Mouse (Mus musculus) limb, embryonic 10.5 days (tissue): ENCODE data around the gene Myh7b. TPM values are rescaled to one million over a fixed set of nuclear protein-coding genes. Genes with fewer than 3 reads are reported as not detected.

Experiments
- DNase-seq: peaks from one replicate; pipeline ENCODE4 v3.0.0-alpha.2; 2017; ENCODE audit warnings: low spot score
- H3K27ac ChIP-seq: fragments of 300-500 bp; sonication (generic); 2 replicates; pipeline ENCODE4 v1.5.1; 2016; ENCODE audit warnings: mild to moderate bottlenecking
- H3K27me3 ChIP-seq: fragments of 300-500 bp; sonication (generic); 2 replicates; pipeline ENCODE4 v1.6.1; 2016; ENCODE audit warnings: low read depth, mild to moderate bottlenecking; ENCODE audit not compliant: poor library complexity, severe bottlenecking
- H3K36me3 ChIP-seq: fragments of 300-500 bp; sonication (generic); 2 replicates; pipeline ENCODE4 v1.6.1; 2016; ENCODE audit warnings: mild to moderate bottlenecking, moderate library complexity
- H3K4me1 ChIP-seq: fragments of 300-500 bp; sonication (generic); 2 replicates; pipeline ENCODE4 v1.6.1; 2016
- H3K4me3 ChIP-seq: fragments of 300-500 bp; sonication (generic); 2 replicates; pipeline ENCODE4 v1.5.1; 2016; ENCODE audit warnings: mild to moderate bottlenecking, moderate library complexity
- H3K9me3 ChIP-seq: fragments of 300-500 bp; sonication (generic); replicated peaks from 2 replicates; pipeline ENCODE4 v1.6.1; 2016; ENCODE audit warnings: mild to moderate bottlenecking
- WGBS: fragments of 180-500 bp; shearing (Covaris S2); methylation state at CpG from one replicate; pipeline ENCODE4 v1.1.7; 2016; 5-methylcytosine and 5-hydroxymethylcytosine counted together
- polyA plus RNA-seq: library from polyadenylated mRNA; unstranded; fragments of >200 nt; fragmentation: Nextera tagmentation; extraction: Ambion mirVana; gene quantifications from 2 replicates; pipeline ENCODE4 v1.2.1, GENCODE M21; 2016

The Myh7b gene
- polyA plus RNA-seq, 1 experiment from 2014 or later: 0.36 TPM

GRCm38 (mm10) chr2:155611834-155612550, 980 bp downstream of the Myh7b start:
- Histone ChIP-seq H3K27ac (no peak overlapping the region), H3K4me1 (peaks cover 12% of the 10 kb centered on the region), H3K4me3 (no peak overlapping the region), H3K36me3 (no peaks in the 10 kb centered on the region), H3K27me3 (peaks cover 14% of the 10 kb centered on the region), H3K9me3 (no peaks in the 10 kb centered on the region)
- no peak for DNase-seq
- 89% methylated on average over 9 of the region's 9 CpGs for WGBS

GRCm38 (mm10) chr2:155613326-155613755, 2.3 kb downstream of the Myh7b start:
- 4% methylated on average over 20 of the region's 20 CpGs for WGBS
- H3K27ac ChIP-seq: 0 out of 2 replicates have a peak overlapping the region, but pooled peaks have one; percentile 26

GRCm38 (mm10) chr2:155613953-155614352, 2.9 kb downstream of the Myh7b start:
- 63% methylated on average over 8 of the region's 8 CpGs for WGBS
- peaks cover 14% of the 10 kb centered on the region for H3K4me1 ChIP-seq

More at GRCm38 (mm10) chr2:155613326-155613755, 2.3 kb downstream of the Myh7b start:
- DNase-seq: peak; percentile 63
- H3K4me3 ChIP-seq: peak overlapping the region; percentile 45
- H3K27me3 ChIP-seq: peaks cover 14% of the 10 kb centered on the region
- H3K4me1 ChIP-seq: peaks cover 12% of the 10 kb centered on the region
- no peaks in the 10 kb centered on the region for H3K9me3 ChIP-seq
- no peaks in the 10 kb centered on the region for H3K36me3 ChIP-seq

GRCm38 (mm10) chr2:155616971-155617370, 6.0 kb downstream of the Myh7b start:
- no peak for DNase-seq
- H3K9me3 ChIP-seq: no peaks in the 10 kb centered on the region
- WGBS: 64% methylated on average over 6 of the region's 6 CpGs
- H3K4me3 ChIP-seq: no peak overlapping the region
- H3K27ac ChIP-seq: no peak overlapping the region
- H3K4me1 ChIP-seq: peaks cover 22% of the 10 kb centered on the region
- H3K27me3 ChIP-seq: peaks cover 26% of the 10 kb centered on the region
- H3K36me3 ChIP-seq: no peaks in the 10 kb centered on the region

More at GRCm38 (mm10) chr2:155613953-155614352, 2.9 kb downstream of the Myh7b start:
- Histone ChIP-seq H3K4me3 (peak overlapping the region; percentile 45), H3K36me3 (no peaks in the 10 kb centered on the region), H3K27me3 (peaks cover 14% of the 10 kb centered on the region), H3K27ac (no peak overlapping the region), H3K9me3 (no peaks in the 10 kb centered on the region)
- no peak for DNase-seq

- no peak overlapping the region for H3K27ac ChIP-seq
- peaks cover 30% of the 10 kb centered on the region for H3K27me3 ChIP-seq
- DNase-seq: peak; percentile 90
- H3K36me3 ChIP-seq: no peaks in the 10 kb centered on the region
- no peak overlapping the region for H3K4me3 ChIP-seq
- no peaks in the 10 kb centered on the region for H3K9me3 ChIP-seq
- 18% methylated on average over 8 of the region's 8 CpGs for WGBS
- peaks cover 16% of the 10 kb centered on the region for H3K4me1 ChIP-seq
Measured at GRCm38 (mm10) chr2:155619817-155620216, 8.8 kb downstream of the Myh7b start.

- WGBS: 25% methylated on average over 11 of the region's 11 CpGs
- H3K9me3 ChIP-seq: no peaks in the 10 kb centered on the region
- no peak overlapping the region for H3K4me3 ChIP-seq
- H3K27me3 ChIP-seq: peaks cover 55% of the 10 kb centered on the region
- no peaks in the 10 kb centered on the region for H3K36me3 ChIP-seq
- peaks cover 16% of the 10 kb centered on the region for H3K4me1 ChIP-seq
- DNase-seq: no peak
- no peak overlapping the region for H3K27ac ChIP-seq
Measured at GRCm38 (mm10) chr2:155622606-155623005, 11.6 kb downstream of the Myh7b start.

- H3K4me3 ChIP-seq: no peak overlapping the region
- no peak for DNase-seq
- H3K4me1 ChIP-seq: peaks cover 17% of the 10 kb centered on the region
- H3K9me3 ChIP-seq: no peaks in the 10 kb centered on the region
- WGBS: 88% methylated on average over 6 of the region's 6 CpGs
- H3K36me3 ChIP-seq: no peaks in the 10 kb centered on the region
- H3K27ac ChIP-seq: no peak overlapping the region
- H3K27me3 ChIP-seq: peaks cover 69% of the 10 kb centered on the region
Measured at GRCm38 (mm10) chr2:155623996-155624395, 13.0 kb downstream of the Myh7b start.

GRCm38 (mm10) chr2:155624730-155625129, 13.7 kb downstream of the Myh7b start:
- H3K36me3 ChIP-seq: no peaks in the 10 kb centered on the region
- H3K4me3 ChIP-seq: no peak overlapping the region
- WGBS: 46% methylated on average over 10 of the region's 10 CpGs
- H3K4me1 ChIP-seq: peaks cover 21% of the 10 kb centered on the region
- H3K27ac ChIP-seq: no peak overlapping the region
- no peaks in the 10 kb centered on the region for H3K9me3 ChIP-seq
- H3K27me3 ChIP-seq: peaks cover 77% of the 10 kb centered on the region
- DNase-seq: no peak

GRCm38 (mm10) chr2:155626277-155626676, 15.3 kb downstream of the Myh7b start:
- no peaks in the 10 kb centered on the region for H3K9me3 ChIP-seq
- peaks cover 6% of the 10 kb centered on the region for H3K36me3 ChIP-seq
- H3K27ac ChIP-seq: no peak overlapping the region
- peaks cover 84% of the 10 kb centered on the region for H3K27me3 ChIP-seq
- no peak overlapping the region for H3K4me3 ChIP-seq
- WGBS: 48% methylated on average over 15 of the region's 15 CpGs
- H3K4me1 ChIP-seq: peaks cover 30% of the 10 kb centered on the region
- no peak for DNase-seq

GRCm38 (mm10) chr2:155627030-155627738, 16.2 kb downstream of the Myh7b start:
- no peak overlapping the region for H3K27ac ChIP-seq
- DNase-seq: peak; percentile 87
- H3K4me1 ChIP-seq: peaks cover 35% of the 10 kb centered on the region

GRCm38 (mm10) chr2:155628112-155628511, 17.1 kb downstream of the Myh7b start:
- no peak overlapping the region for H3K4me3 ChIP-seq
- no peak for DNase-seq
- 77% methylated on average over 9 of the region's 9 CpGs for WGBS
- H3K36me3 ChIP-seq: peaks cover 24% of the 10 kb centered on the region
- peaks cover 86% of the 10 kb centered on the region for H3K27me3 ChIP-seq
- no peak overlapping the region for H3K27ac ChIP-seq
- H3K9me3 ChIP-seq: no peaks in the 10 kb centered on the region
- H3K4me1 ChIP-seq: peaks cover 31% of the 10 kb centered on the region

More at GRCm38 (mm10) chr2:155627030-155627738, 16.2 kb downstream of the Myh7b start:
- Histone ChIP-seq H3K27me3 (peaks cover 86% of the 10 kb centered on the region), H3K36me3 (peaks cover 15% of the 10 kb centered on the region), H3K9me3 (no peaks in the 10 kb centered on the region), H3K4me3 (no peak overlapping the region)
- 40% methylated on average over 21 of the region's 21 CpGs for WGBS

- Histone ChIP-seq H3K9me3 (no peaks in the 10 kb centered on the region), H3K4me3 (no peak overlapping the region), H3K27me3 (peaks cover 86% of the 10 kb centered on the region), H3K36me3 (peaks cover 28% of the 10 kb centered on the region), H3K27ac (no peak overlapping the region), H3K4me1 (peaks cover 31% of the 10 kb centered on the region)
- DNase-seq: no peak
- WGBS: 67% methylated on average over 13 of the region's 13 CpGs
Measured at GRCm38 (mm10) chr2:155628519-155628918, 17.5 kb downstream of the Myh7b start.

- peak overlapping the region; percentile 46 for H3K27ac ChIP-seq
- peak; percentile 68 for DNase-seq
- 2% methylated on average over 35 of the region's 35 CpGs for WGBS
- H3K36me3 ChIP-seq: peaks cover 35% of the 10 kb centered on the region
- H3K4me1 ChIP-seq: peaks cover 31% of the 10 kb centered on the region
- H3K4me3 ChIP-seq: peak overlapping the region; percentile 50
- H3K9me3 ChIP-seq: no peaks in the 10 kb centered on the region
- peaks cover 92% of the 10 kb centered on the region for H3K27me3 ChIP-seq
Measured at GRCm38 (mm10) chr2:155629231-155629661, 18.2 kb downstream of the Myh7b start.
